Mouse (Mus musculus): Measurements from ENCODE around the gene Smarcc2.
"Not testable (repeated sequence)": the region's sequence is repeated elsewhere in the genome, so short reads cannot be mapped to it uniquely, and the experiment has no call there.

The Smarcc2 gene

DNA sequence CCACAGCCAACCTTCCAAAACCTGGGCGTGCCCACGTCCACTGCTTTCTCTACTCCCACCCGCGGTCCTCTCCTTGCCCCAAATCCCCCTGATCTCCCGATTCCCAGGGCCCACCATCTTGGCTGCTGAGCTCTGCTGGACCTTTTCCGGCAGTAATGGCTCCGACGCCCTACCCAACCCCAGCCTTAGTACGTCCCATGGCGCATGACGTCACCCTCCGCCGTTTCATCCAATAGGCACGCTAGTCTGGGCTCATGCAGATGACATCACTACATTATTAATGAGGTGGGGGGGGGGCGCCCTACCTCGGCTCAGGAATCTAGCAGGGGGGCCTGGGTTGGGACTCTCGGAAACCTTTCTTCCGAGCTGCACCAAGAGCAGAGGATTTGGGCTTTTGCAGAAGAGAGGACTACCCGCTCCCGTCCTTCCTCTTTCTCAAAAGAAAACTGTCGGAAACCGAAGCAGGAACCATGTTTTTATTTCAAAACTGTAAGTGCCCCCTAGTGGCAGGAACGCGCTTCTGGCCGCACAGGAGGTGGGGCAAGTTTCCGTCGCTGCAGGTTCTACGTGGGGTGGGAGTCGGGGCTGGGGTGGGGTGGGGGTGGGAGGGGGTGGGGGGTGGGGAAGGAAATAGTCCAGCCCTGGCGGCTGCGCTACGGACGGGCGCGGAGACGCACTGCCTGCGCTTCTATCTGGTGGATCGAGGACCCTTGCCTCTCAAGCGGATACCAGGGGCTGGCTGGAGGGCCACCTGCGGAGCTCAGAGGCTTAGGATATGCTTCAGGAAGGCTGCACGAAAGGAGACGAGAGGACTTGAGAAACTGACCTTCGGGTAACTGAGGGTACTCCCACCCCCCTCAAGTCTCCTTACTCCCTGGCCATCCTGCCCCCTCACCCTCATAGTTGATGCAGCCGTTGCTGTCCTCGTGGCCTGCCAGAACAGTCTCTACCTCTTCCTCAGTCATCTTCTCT is 34.9 kb downstream of the Smarcc2 start, which contains the start of gene Myl6:
Myl6 (minus strand) TSS at position 451 of the 972 bp plus-strand sequence.
- peak; percentile 99 for DNase-seq (ENCODE audit: low read depth)

DNA sequence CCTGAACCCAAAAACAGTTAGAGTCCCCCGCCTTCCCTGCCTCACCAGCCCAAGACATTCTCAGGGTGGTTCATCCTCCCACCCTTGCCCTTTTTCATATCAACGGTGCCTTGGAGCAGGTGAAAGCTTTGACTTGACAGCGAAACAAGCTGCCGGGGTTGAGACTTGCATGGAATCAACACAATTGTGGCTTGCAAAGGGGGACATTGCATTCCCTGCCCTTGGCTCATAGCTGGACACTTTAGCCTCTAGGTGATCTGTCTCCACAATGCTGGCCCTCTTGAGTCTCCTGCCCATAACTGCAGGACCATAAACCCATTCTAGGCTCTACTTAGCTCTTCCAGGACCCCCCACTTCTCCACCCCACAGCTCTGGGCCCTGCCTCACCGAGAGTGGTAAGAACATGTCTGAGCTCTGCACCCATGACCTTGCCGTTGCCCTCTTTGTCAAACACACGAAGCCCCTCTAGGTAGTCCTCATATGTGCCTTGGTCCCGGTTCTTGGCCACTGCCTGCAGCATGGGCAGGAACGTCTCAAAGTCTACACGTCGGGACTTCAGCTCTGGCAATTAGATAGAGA is 35.7 kb downstream of the Smarcc2 start:
- peak; percentile 55 for DNase-seq (ENCODE audit: low read depth)

DNA sequence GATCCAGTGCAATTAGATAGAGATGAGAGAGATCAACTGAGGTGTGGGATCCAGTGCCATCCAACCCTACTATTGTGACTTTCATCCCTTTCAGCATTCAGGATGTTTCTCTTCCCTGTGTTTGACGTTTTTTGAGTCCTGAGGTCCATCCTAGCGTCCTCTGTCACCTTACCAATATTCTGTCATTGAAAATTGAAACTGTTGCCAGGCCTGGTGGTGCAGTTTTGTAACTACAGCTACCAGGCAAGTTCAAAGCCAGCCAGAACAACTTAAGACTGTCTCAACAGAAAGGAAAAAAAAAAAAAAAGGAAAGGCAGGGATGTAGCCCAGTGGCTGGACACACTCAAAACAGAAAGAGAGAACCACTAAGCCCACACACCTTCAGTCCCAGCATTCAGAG is 36.2 kb downstream of the Smarcc2 start:
- peak; percentile 67 for DNase-seq (ENCODE audit: low read depth)

DNA sequence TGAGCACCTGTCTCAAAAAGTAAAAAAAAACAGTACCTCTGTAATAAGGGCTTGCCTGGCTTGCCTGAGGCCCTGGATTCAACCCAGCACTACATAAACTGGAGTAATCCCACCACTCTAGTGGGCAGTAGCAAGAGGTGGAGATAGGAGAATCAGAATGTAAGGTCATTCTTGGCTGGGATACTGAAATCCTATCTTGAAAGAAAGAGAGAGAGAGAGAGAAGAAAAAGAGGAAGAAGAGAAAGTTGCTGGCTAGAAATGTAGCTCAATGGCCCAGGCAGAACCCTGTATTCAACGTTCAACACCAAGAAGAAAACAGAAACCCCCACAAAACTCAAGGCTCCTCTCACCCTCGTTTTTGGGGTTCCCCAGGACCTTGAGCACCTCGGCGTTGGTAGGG is 36.9 kb downstream of the Smarcc2 start:
- no peak for DNase-seq (ENCODE audit: low read depth)

DNA sequence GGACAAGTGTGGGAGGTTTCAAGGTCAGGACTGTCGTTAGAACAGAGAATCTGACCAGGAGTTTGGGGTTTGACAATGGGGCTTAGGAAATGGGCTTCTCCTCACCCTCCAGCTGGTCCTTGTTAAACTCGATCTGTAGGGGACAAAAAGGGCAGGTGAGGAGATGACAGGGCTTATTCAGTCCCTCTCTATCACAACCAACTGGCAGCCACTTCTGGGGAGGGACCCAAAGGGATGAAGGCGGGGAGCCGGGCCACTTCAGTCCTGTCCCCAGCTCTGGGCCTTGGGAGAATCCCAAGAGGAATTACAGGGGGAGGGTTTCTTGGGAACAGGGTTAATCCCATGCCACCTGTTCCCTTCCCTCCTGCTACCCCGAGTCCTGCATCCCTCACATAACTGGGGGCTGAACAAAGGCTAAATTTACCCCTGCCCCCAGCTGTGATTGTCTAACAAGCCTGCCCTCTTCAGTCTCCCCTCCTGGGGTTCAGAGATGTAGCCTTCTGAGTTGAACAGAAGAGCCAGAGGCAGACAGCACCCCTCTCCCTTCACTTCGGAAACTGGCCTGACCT is 37.5 kb downstream of the Smarcc2 start:
- no peak for DNase-seq (ENCODE audit: low read depth)

DNA sequence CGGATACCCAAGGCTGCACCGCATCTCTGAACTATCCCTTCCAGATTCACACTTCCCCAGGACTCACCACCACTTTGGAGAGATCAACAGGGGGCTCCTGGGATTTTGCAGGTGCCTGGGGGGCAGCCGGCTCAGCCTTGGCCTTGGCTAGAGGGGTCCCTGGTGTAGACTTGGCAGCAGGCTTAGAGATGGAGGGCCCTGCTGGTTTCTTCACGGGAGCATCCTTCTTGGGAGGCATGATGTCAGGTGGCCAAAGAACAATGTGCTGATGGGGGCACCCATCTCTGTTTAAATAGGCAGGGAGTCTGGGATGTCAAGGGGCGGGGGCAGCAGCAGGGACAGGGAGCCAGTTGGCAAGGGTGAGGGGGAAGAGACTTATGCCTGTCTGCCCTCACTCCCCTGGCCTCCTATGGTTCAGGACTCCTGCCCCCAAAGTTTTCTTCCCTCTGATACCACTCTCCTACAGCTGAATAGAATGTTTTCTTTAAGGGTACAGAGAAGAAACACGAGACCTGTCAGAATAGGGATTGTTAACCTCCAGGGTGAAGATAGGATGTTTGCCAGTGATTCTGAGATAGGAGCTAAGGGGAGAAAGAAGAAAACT is 38.2 kb downstream of the Smarcc2 start:
- no peak for DNase-seq (ENCODE audit: low read depth)

DNA sequence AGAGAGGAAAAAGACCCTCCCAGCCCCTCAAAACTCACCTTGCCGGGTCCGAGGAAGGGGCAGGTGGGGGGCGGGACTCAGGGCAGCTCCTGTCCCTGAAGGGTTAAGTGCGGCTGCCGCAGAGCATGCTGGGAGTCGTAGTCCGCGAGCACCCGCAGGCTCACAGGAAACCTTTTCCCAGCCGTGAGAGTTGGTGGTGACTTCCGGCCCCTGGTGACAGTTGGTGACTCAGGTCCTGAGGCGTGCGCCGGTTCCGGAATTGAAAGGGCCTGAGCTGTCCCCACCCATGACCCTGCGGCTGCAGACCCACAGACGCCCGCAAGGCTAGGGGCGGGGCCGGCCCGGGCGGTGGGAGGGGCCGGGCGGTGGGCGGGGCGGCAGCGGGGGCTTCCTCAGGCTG is 39.5 kb downstream of the Smarcc2 start, which contains the start of gene Myl6b:
Myl6b (minus strand) TSS at position 96 of the 400 bp plus-strand sequence.
- DNase-seq (ENCODE audit: low read depth): peak; percentile 100

DNA sequence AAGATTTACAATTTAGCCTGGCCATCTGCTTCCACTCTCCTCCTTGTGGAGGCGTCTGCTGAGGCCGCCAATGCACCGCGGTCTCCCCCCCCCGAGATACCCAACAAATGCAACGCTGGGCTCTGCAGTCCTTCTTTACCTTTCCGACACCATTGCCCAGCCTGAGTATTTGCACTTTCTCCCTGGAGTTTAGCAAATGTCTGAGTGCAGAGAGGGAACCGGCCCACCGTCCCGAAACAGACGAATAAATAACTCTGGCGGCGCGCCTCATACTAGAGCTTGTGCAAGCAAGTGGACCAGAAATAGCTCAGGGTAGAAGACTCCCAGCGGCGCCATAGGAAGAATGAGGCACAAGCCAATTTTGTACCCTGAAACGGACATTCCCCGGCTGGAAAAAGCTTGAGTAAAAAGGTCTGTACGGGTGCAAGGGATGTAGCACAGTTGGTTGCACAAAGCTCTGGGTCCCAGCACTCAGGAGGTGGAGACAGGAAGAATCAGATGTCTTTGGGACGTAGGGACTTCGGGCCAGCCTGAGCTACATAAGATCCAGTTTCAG is 40.1 kb downstream of the Smarcc2 start:
- DNase-seq (ENCODE audit: low read depth): peak; percentile 84

DNA sequence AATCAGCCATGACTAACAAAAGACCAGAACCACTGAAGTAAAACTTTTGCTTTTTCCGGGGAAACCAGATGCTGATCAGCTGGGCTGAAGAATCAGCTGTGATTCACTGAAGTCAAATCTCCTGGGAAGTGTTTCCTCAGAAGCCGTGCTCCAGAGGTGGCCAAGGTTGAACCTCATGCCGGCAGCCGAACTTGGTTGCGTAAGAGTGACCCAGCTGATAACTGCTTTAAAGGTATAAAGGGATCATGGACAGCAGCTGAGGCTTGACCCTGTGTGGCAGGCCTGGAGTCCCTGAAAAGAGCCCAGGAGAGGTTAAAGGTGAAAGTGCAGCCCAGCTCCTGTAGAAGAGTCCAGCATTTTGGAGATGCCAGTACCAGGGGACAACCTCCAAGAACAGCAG is 43.3 kb downstream of the Smarcc2 start:
- peak; percentile 40 for DNase-seq (ENCODE audit: low read depth)

DNA sequence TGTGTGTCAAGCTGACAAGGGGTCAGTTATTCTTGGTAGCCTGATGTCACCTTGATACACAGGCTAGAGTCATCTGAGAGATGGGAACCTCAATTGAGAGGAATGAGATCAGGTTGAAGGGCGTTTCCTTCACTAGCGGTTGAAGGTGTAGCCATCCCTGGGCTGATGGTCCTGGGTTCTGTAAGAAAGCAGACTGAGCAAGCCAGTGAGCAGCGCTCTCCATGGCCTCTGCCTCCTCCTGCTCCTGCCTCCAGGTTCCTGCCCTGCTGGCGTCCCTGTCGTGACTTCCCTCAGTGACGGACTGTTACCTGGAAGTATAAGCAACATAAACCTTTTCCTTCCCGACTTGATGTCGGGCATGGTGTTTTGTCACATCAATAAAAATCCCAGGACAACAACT is 44.5 kb downstream of the Smarcc2 start:
- no peak for DNase-seq (ENCODE audit: low read depth)

DNA sequence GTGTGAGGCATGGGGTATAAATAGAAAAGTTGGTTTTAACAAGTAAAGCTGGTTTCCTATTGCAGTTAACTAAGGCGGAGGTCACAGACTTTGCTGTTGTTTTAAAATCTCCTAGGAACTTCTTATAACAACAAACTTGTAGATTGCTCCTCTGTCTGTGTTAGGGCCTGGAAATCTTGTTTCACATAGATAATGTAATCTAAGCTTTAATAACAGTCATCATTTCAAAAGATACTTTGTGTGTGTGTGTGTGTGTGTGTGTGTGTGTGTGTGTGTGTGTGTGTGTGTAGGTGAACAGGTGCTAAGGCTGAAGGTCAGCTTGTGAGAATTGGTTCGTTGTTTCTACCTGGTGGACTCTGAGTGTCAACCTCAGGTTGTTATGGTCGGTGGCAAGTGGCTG is 45.0 kb downstream of the Smarcc2 start:
- peak; percentile 41 for DNase-seq (ENCODE audit: low read depth)

DNA sequence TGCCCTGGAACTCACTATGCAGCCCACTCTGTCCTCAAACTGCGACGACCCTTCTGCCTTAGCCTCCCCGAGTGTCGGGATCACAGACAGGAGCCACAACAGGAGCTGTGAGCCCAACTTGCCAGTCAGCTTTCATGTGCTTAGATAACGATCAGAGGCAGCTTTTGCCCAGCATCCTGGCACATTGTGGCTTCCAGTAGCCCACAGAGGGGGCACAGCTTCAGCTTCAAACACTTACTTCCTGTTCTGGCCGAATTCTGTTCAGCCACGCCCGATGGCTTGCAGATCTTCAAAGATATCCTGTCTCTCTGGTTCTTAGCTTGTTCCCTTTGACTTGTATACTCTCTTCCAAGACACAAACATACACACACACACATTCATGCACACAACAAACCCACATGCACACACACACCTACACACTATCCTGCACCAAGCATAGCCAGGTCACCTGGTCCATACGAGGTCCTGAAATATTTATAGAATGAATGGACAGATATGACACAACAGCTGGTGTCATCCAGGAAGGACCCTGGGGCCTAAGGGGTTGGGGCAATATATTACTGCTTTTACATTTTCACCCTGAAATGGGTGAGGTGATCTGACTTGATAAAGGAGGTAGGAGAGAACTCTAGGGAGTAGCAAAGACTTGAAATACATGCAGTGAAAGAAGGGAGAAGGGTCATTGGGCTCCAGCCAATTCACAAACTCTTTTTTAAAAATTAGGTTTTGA is 45.8 kb downstream of the Smarcc2 start:
- DNase-seq (ENCODE audit: low read depth): peak; percentile 98

DNA sequence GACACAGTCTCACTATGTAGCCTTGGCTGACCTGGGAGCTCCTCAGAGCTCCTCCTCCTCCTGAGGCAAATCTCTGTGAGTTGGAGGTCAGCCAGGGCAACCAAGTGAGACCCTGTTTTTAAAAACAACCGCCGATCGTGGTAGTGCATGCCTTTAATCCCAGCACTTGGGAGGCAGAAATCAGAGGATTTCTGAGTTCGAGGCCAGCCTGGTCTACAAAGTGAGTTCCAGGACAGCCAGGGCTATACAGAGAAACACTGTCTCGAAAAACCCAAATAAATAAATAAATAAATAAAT is 46.3 kb downstream of the Smarcc2 start:
- not testable (repeated sequence) for DNase-seq (ENCODE audit: low read depth)

DNA sequence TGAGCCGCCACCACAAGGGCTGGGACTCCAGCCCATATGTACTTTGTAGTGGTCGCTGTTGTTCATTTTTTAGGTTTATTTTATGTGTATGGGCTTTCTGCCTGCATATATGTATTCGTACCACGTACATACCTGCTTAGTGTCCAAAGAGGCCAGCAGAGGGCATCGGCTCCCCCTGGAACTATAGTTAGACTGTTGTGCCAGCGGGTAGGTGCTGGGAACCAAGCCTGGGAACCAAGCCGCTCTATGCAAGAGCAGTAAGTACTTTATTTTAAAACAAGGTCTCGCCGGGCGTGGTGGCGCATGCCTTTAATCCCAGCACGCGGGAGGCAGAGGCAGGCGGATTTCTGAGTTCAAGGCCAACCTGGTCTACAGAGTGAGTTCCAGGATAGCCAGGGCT is 46.9 kb downstream of the Smarcc2 start:
- no peak for DNase-seq (ENCODE audit: low read depth)

DNA sequence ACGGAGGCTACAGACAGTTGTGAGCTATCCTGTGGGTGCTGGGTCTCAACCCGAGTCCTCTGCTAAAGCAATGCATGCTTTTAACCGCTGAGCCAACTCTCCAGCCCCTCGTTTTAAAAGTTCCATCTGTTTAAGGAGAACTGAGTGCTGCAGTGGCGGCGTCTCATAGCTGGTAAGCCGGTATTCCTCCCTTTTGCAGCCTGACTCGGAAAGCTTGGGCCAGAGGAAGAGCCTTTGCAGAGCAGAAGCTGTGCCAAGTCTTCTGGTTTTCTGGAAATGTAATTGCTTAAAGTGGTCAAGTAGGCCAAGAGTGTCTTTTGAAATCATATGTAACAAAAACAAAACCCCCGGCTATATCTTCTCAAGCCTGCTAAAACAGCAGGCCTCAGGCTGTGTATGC is 49.2 kb downstream of the Smarcc2 start:
- no peak for DNase-seq (ENCODE audit: low read depth)

DNA sequence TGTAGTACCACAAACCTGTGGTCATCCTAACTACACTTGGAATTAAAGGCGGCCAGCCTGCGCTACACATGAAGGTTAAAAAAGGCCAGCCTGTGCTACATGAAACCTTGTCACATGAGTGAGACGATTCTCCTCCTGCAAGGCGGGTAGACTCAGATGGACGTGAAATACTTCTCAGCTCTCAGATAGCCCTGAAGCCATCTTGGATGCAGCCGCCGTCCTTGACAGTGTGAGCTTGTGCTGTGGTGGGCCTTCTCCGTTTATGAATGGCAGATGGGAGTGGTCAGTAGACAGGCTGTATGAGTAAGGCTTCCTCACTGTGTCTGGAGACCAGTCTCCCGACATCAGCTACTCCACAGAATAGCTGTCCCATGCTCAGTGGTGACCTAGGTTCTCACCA is 50.2 kb downstream of the Smarcc2 start:
- DNase-seq (ENCODE audit: low read depth): no peak

DNA sequence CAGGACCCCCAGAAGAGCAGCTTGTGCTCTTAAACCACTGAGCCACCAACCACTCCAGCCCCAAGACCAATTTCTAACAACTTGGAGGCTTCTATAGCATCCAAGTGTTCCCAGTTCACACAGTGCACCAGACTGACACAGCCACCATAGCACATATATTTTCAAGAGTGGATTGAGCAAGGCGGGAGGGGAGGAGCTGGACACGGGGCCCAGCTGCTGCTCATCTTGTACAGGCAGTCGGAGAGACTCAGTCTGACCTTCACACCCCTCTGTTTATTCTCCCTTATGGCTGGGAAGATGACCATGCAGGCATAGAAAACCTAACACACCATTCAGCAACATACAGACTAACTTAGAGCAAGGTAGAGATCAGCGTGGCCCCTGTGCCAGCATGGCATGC is 50.8 kb downstream of the Smarcc2 start:
- no peak for DNase-seq (ENCODE audit: low read depth)

DNA sequence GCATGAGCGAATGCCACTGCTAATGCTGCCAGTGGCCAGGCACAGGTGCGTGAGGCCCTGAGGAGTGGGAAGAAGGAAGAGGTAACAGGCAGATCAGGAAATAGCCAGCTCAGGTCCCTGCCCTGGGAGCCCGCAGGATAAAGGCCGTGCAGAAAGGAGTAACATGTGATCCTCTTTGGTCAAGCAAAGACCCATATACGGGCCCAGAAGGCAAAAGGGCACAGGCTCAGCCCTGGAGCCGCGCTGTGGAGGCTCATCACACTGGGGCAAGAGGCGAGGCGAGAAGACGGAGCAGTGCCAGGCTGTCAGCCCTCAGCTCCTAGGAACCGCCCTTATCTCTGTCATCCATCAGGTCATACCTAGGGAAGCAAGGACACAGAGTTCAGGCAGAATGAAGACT is 51.3 kb downstream of the Smarcc2 start:
- DNase-seq (ENCODE audit: low read depth): no peak

DNA sequence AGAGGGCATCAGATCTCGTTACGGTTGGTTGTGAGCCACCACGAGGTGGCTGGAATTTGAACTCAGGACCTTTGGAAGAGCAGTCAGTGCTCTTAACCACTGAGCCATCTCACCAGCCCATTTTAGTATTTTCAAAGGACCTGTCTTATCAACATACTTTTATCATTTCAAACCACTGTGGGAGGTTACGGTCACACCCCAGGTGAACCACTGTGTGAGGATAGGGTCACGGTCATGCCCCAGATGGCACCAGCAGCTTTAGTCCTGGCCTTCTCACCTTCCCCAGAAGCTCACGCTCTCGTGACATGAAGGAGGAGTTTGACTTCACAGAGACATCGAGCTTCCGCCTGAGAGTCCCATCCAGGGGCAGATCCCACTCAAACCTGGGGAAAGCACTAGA is 52.1 kb downstream of the Smarcc2 start:
- no peak for DNase-seq (ENCODE audit: low read depth)

DNA sequence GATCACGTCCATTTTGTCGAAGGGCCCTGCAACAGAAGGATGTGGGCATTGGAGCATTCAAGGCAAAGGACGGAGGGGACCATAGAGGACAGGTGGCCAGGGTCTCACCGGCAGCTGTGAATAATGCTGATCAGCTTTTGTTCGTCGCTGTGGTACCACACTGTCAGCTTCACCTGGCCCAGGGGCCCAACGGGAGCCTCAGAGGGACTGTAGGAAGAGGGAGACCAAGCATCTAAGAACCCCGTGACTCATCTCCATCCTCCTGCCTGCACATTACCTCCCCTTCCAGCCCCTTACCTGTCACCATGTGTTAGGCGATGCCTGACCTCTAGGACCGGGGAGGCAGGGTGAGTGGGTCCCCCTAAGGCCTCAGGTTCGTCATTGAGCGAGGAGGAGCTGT is 52.7 kb downstream of the Smarcc2 start:
- no peak for DNase-seq (ENCODE audit: low read depth)

DNA sequence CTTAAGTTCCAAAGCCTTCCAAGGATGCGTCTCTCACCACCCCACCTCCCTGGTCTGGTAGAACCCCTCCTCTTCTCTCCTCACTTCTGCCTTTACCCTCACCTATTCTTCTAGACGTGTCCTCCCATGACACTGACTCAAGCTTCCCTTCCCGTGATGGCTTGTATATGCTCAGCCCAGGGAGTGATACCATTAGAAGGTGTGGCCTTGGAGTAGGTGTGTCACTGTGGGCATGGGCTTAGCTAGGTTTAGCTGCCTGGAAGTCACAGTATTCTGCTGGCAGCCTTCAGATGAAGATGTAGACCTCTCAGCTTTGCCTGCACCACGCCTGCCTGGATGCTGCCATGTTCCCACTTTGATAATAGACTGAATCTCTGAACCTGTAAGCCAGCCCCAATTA is 56.0 kb downstream of the Smarcc2 start:
- DNase-seq (ENCODE audit: low read depth): no peak

DNA sequence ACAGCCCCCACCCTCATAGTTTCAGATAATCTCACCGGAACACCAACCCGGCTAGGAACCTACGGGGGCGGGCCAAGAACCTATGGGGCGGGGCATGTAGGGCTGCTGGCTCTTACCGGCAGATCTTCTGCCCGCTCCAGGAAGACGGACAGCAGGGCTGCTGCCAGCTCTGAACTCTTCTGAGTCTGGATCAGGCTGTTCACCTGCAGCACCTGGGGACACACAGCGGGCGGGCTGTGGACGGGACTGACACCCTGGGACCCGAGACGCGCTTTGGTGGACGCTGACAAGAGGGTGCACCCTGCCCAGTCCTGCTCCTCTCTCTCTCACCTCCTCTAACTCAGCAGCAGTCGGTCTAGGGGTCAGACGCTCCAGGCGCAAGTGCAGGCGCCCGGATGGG is 57.0 kb downstream of the Smarcc2 start:
- no peak for DNase-seq (ENCODE audit: low read depth)

Measured in 416B (cell line).